Mouse (Mus musculus) heart, adult 9 months (tissue): ENCODE measurements at regions not wholly inside any gene's neighbourhood (a gene's known extent, or its start where the extent isn't known, plus 50 kb on each side); places are given as distances from the start of the nearest gene placed in this dataset.

ENCODE experiments used
- DNase-seq, 2 experiments: peaks; one replicate each; pipeline ENCODE4 v3.0.0; 2022; ENCODE audit warnings: low spot score in 2 of 2

DNA sequence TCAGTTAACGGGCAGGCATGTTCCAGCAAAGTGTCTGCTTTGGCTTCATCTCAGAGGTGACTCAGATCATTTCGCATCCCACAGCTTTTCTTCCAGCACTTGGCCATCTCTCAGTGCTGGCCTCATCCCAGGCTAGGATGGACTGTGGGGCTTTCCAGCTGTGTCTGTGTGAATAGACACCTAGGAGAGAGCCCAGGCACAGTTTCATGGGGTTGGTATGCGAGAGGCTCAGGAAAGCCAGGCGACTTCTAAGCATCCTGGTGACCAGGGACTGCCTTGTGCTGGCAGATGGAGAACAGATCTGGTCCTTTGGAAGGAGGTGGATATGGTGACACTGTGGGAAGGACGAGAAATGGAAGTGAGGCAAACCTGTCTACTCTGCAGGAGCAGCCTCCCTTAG is 182.9 kb downstream of the Cd83 start:
- peak in 1 of 2 experiments; percentile 22 for DNase-seq

- no peak for DNase-seq
Measured at GRCm38 (mm10) chr13:43972906-43973305, 188.3 kb downstream of the Cd83 start.

DNA sequence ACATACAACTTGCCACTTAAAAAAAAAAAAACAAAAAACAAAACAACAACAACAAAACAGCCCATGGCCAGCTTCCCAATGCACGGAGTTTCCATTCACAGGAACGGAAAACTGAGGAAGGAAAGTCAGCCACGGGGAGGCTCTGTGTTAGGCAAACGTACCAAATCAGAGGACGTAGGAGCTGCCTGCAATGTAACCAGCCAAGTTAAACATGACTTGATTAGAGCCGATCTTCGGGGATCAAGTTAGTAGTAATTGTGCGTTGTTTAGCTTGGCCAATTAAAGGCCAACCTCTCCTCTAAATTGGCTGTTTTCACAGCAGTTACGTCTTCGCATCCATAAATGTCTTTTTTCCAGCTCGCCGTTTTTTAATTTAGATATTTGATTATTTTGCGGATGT is 190.7 kb downstream of the Cd83 start:
- DNase-seq, result no peak

- no peak for DNase-seq
Measured at GRCm38 (mm10) chr13:43975801-43976200, 191.2 kb downstream of the Cd83 start.

DNA sequence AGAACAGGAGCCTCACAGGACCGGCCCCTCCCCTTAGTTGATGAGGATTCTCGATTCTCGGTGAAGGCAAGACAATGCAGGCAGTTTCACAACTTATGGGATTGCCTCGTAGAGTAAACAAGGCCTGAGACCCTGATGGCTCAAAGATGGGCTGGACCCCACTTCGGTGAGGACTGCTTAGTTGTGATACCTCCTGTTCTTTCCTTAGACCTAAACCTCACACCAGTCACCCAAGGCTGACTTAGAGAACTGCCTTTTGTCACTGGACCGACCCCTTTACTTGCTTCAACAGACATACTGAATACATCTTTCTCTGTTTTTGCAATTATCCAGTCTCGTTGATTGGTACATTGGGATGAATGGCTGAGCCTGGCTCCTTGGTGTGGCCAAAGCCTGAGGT is 192.1 kb downstream of the Cd83 start:
- no peak for DNase-seq

- DNase-seq, result no peak
Measured at GRCm38 (mm10) chr13:43987338-43987737, 202.8 kb downstream of the Cd83 start.

GRCm38 (mm10) chr13:43988421-43988820 is 203.8 kb downstream of the Cd83 start:
- no peak for DNase-seq

DNA sequence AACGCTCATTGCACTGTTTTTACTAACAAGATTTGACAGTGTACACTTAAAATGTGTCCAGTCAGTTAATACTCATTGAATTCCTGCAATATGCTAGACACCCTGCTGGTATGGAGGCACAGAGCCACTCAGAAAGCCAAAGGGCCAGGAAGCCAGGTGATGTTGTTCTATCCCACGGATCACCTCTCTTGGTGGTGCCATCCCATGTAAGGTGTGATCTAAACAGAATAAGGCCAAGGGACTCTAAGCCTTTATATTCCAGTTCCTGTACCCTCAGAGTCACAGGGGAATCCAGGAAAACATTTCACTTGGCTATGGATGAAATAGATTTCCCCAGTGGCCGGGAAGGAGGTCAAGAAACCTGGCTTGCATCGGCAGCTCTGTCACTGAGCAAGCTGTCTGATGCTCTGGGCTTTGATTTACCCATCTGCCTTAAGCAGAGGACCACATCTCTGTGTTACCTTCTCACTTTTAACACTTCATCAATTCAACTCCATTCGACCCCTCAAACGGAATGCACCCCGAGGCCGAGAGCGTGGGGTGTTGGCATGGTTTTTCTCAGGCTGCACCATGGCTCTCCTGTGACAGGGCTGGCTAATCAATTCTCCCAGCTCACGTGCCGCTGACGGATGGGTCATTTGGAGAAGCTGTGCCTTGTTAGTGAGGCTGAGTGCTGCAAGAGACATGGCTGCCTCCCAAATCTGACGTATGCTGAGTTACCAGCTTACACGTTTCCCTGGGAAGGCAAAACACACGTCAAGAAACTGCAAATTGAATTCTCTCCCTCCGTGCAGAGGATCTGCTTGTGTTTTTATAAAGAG is 205.9 kb downstream of the Cd83 start:
- peak; percentile 35 to 38 for DNase-seq

GRCm38 (mm10) chr13:43991774-43992173 is 207.2 kb downstream of the Cd83 start:
- DNase-seq, result peak; percentile 72 to 73

DNA sequence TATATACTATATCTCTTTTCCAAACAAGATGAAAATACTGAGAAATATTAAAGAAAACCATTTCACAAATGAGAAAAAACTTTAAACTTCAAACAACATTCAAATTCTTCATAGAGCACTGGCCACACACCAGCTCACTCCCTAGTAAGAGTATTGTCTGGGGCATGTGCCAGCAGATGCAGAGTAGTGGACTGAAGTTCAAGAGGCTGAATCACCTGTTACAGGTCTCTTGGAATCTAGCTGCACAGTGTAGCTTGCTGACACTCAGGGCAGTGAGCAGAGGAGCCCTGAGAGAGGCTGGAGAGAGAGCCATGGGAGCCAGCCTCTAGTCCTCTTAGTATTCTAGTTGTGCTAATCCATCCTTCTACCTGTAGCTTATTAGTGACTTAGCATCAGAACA is 208.4 kb downstream of the Cd83 start:
- no peak for DNase-seq

GRCm38 (mm10) chr13:43994361-43994760 is 209.8 kb downstream of the Cd83 start:
- no peak for DNase-seq

- peak; percentile 22 to 54 for DNase-seq
Measured at GRCm38 (mm10) chr13:43995623-43996022, 211.0 kb downstream of the Cd83 start.

DNA sequence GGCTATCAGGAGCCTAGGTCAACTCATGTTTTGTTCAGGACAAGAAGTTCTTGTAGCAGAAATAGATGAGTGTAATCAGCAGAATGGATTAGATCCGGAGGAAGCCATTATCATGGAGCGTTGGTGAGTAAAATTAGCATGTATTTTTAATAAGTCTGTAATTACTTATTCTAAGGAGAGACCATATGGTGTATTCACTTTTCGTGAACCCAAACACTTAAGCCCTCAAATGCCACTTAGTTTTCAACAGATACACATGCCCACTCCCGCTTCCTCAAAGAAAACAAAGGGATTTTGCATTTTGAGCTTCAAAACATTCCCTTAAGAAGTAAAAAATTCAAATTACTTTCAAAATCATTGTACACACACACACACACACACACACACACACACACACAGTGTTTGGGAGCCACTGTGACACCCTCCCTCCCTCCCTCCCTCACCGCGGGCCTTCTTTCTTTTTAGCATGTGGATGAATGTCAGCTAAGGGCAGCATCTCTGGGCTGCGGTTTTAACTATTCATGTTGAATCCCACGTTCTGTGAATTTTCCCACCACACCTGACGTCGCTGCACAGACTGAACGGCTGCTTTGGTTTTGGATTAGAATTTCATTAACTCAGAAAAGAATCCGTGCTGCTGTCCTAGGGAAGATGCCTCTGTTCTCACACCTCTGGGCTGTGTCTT is 217.4 kb downstream of the Cd83 start:
- no peak for DNase-seq

DNA sequence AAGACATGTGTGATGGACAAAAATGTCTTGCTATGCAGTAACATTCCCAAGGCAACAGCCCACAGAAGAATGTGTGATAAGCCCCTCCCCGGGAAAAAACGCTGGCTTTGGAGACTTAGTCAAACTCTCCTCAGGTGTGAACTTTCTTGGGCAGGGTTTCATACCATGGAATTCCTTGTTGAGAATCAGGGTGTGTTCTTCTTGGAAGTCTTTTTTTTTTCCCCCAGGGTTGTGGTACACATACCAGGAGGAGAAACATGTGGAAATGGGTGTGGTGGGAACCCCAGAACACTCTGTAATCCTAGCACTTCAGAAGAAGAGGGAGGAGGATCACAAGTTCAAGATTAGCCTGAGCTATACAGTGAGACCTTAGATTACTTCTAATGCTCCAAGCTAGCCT is 228.3 kb downstream of the Cd83 start:
- DNase-seq, result no peak

DNA sequence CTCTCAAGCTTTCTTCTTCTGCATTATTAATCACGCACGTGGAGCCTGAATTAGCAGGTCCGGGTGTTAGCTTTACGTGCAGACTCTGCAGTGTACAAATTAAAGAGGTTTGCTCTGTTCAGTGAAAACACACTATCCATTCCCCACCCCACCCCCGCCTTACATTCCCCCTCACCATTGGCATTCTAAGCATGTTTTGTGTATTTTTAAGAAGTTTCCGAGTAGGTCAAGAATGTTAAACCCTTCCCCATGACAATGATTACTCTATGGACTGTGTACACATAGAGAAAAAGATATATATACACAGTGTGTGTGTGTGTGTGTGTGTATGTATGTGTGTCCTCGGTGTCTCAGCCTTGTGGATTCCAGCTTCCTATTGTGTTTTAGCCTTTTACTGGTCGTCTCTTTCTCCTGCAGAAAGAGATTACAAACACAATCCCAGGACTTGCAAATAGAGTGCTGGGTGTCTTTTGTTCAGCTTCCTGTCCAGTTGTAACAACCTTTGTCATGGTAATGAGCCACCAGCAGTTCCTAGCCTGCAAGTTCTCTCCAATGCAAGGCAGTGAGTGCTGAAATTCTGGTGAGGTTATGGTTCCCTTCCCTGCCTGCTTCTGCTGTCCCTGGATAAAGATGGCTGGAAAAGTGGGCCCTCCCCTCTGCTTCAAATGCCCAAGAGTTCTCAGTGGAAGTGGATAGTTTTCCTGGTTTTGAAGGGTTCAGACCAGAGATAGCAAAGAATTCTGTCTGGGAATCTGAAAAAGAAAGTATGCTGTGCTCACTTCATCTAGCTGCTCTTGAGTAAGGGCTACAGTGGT is 234.1 kb downstream of the Cd83 start:
- DNase-seq, result no peak

GRCm38 (mm10) chr13:44019304-44019583 is 234.7 kb downstream of the Cd83 start:
- no peak for DNase-seq

GRCm38 (mm10) chr13:44020851-44021250 is 236.3 kb downstream of the Cd83 start:
- DNase-seq, result no peak

GRCm38 (mm10) chr13:44022106-44022505 is 237.5 kb downstream of the Cd83 start:
- DNase-seq, result no peak

GRCm38 (mm10) chr13:44024612-44025011 is 240.0 kb downstream of the Cd83 start:
- DNase-seq, result peak in 1 of 2 experiments; percentile 39

DNA sequence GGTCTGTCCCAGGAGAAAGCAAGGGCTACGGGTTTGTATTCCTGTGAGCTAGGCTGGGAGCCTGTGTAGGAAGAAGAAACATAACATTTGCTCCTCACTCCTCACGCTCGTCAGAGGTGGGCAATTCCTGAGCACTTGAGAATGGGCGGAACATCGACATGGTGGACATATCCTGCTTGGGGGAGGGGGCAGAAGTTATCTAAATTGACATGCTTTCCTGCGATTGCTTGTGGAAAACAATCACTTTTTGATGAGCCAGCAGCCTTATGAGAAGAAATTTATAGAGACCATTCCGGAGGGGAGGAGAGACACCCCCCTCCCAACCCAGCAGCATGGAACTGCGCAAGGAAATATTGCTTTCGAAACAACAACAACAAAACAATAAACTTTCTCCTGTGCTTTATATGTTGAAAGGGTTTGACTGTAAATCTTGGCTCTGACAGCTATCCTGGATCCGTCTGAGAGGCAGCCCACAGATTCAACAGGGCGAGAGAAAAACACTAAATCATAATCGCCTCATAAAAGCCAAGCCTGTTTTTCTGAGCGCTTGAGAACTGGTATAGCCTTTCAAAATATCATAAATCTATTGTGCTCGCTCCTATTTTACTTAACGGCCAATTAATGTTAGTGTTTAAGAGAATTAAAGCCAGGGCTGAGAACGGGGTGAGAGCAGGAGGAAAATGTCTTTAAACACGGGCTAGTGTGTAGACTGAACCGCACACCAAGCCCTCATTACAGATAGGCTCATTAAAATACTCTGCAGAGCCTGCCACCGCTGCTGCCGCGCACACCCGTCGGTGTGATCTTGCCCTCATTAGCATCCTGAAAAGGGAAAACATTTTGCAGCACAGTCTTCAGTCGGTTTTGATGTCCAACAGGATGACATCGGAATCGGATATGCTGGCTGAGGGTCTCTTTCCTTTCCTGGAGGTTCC is 242.0 kb downstream of the Cd83 start:
- DNase-seq, result peak; percentile 48 to 69

- no peak for DNase-seq
Measured at GRCm38 (mm10) chr13:44028081-44028480, 243.5 kb downstream of the Cd83 start.
